Comparison of ENCODE assay signal across 21 mouse cellular contexts in the genomic region with DNA sequence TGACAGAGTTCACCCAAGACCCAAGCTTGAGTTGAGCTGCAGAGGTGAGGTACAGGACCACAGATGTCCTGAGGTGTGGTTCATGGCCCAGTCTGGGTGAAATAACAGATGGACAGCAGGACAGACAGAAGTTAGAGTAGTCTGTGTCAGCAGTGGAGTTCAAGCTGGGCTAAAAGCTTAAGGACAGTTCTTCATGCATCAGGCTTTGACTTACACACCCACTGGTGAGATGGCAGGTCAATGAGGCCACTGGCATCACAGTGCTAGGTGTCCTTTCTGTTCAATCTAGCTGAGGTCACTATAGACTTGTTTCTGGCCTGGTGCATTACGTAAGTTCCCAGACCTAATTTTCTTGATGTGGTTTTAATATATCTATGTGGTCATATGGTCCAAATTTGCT.
A peak's percentile ranks its signal among the peaks of the same experiment; 100 is the strongest.
DNase-seq lines count a peak whose midpoint lies in the region; ATAC-seq and TF ChIP-seq lines count a peak whose summit lies in the region.
"Had no signal": no experiment of that assay in that cellular context is flagged by ENCODE, and none has a peak within 500 bp of the region (broad histone marks: within the 10 kb centered on the region; RNA-seq: fewer than 3 reads in every experiment).

No protein-coding gene starts in this region.

- no peak overlapping the region for H3K9ac ChIP-seq in liver, embryonic 11.5 days (ENCODE audit: low read depth, low read length)
- H3K9ac ChIP-seq in liver, embryonic 14.5 days (replicated peaks): no peak overlapping the region
- H3K9ac ChIP-seq: embryonic facial prominence, embryonic 12.5 days; forebrain, embryonic 13.5 days; forebrain, postnatal 0 days; heart, embryonic 15.5 days; hindbrain, embryonic 13.5 days had no signal

- peak; percentile 17 for DNase-seq in liver
- no peak for DNase-seq in liver, embryonic 11.5 days (ENCODE audit: low spot score)
- DNase-seq in liver, embryonic 14.5 days (ENCODE audit: low read depth in 3 of 3, low spot score in 3 of 3): no peak
- DNase-seq in kidney, postnatal 25 days: no peak
- no peak for DNase-seq in thymus, postnatal 14 days
- no peak for DNase-seq in natural killer cell, adult 2 months (ENCODE audit: low spot score in 2 of 2)
- DNase-seq: adrenal gland, adult 8-10 months; adrenal gland, postnatal 36 days; cerebellum, adult 11-12 months; cerebellum, adult 9-10 months; cerebellum, postnatal 25 days; forebrain, postnatal 0 days; gastrocnemius, postnatal 14 days; heart, postnatal 14 days had no signal

- no peak for TF ChIP-seq CTCF in liver, embryonic 14.5 days (IDR thresholded peaks at IDR 0.05; ENCODE audit: low read depth)

- no peak overlapping the region for H3K4me2 ChIP-seq in liver, embryonic 11.5 days
- no peak overlapping the region for H3K4me2 ChIP-seq in liver, embryonic 14.5 days (ENCODE audit: low read depth)
- H3K4me2 ChIP-seq: embryonic facial prominence, embryonic 12.5 days; forebrain, embryonic 13.5 days; heart, embryonic 15.5 days; hindbrain, embryonic 13.5 days had no signal

- no peaks in the 10 kb centered on the region for H3K9me3 ChIP-seq in liver, embryonic 11.5 days (ENCODE audit: control insufficient read depth, low read length)
- no peaks in the 10 kb centered on the region for H3K9me3 ChIP-seq in liver, embryonic 14.5 days (ENCODE audit: control insufficient read depth, low read length)
- H3K9me3 ChIP-seq: embryonic facial prominence, embryonic 12.5 days; forebrain, embryonic 13.5 days; G1E; heart, embryonic 15.5 days; hindbrain, embryonic 13.5 days had no signal

- H3K36me3 ChIP-seq in liver, embryonic 11.5 days (ENCODE audit: control insufficient read depth, insufficient read depth, low read length): no peaks in the 10 kb centered on the region
- H3K36me3 ChIP-seq in liver, embryonic 14.5 days (replicated peaks; ENCODE audit: control insufficient read depth, insufficient read depth, low read depth): no peaks in the 10 kb centered on the region
- H3K36me3 ChIP-seq: embryonic facial prominence, embryonic 12.5 days; G1E; heart, embryonic 15.5 days; hindbrain, embryonic 13.5 days had no signal

- H3K4me1 ChIP-seq in liver, embryonic 11.5 days (replicated peaks; ENCODE audit: control insufficient read depth, insufficient read depth, low read length): 0 out of 2 replicates have a peak, but pooled peaks cover 2% of the 10 kb centered on the region
- peaks cover 27 to 29% of the 10 kb centered on the region in 2 experiments for H3K4me1 ChIP-seq in liver, embryonic 14.5 days (replicated peaks; ENCODE audit: control insufficient read depth in 2 of 2, insufficient read depth in 2 of 2, low read length in 1 of 2)
- H3K4me1 ChIP-seq: embryonic facial prominence, embryonic 12.5 days; forebrain, embryonic 13.5 days; heart, embryonic 15.5 days had no signal

- WGBS in liver, embryonic 11.5 days: 94% methylated on average over 1 of the region's 1 CpGs
- 80% methylated on average over 1 of the region's 1 CpGs for WGBS in liver, embryonic 14.5 days (ENCODE audit: insufficient replicate concordance)

- H3K4me3 ChIP-seq in liver, embryonic 11.5 days (ENCODE audit: low read depth, low read length): no peak overlapping the region
- H3K4me3 ChIP-seq in liver, embryonic 14.5 days (ENCODE audit: insufficient read depth in 1 of 2, low read depth in 2 of 2, low read length in 2 of 2): no peak overlapping the region
- H3K4me3 ChIP-seq: embryonic facial prominence, embryonic 12.5 days; forebrain, embryonic 13.5 days; heart, embryonic 15.5 days; hindbrain, embryonic 13.5 days had no signal

- no peak overlapping the region for H3K27ac ChIP-seq in liver, embryonic 11.5 days (ENCODE audit: low read depth, low read length)
- peak overlapping the region; percentile 65 for H3K27ac ChIP-seq in liver, embryonic 14.5 days
- H3K27ac ChIP-seq: embryonic facial prominence, embryonic 12.5 days; forebrain, embryonic 13.5 days; heart, embryonic 15.5 days; hindbrain, embryonic 13.5 days; hindbrain, postnatal 0 days had no signal

- H3K27me3 ChIP-seq in liver, embryonic 11.5 days (replicated peaks; ENCODE audit: control insufficient read depth, insufficient read depth, low read length): no peaks in the 10 kb centered on the region
- no peaks in the 10 kb centered on the region for H3K27me3 ChIP-seq in liver, embryonic 14.5 days (ENCODE audit: control insufficient read depth, insufficient read depth, low read length)
- H3K27me3 ChIP-seq: embryonic facial prominence, embryonic 12.5 days; forebrain, embryonic 13.5 days; heart, embryonic 15.5 days; hindbrain, embryonic 13.5 days had no signal

- no peak for ATAC-seq in liver, embryonic 11.5 days (replicated peaks; ENCODE audit: low FRiP score)
- peak; percentile 54 for ATAC-seq in erythroblast, adult 5-6 weeks (replicated peaks; ENCODE audit: low FRiP score, poor library complexity, severe bottlenecking)
- ATAC-seq in liver, embryonic 14.5 days (ENCODE audit: insufficient read depth): peak; percentile 34; the same call in 1 of the 2 replicates
- ATAC-seq: forebrain, embryonic 13.5 days; forebrain, postnatal 0 days; hindbrain, postnatal 0 days had no signal

- no peak for TF ChIP-seq EP300 in liver, embryonic 14.5 days (IDR thresholded peaks at IDR 0.05; ENCODE audit: low read depth)
